Comparison of ENCODE assay signal across 9 mouse cellular contexts in genomic region chr17:45885461-45886336, GRCm38 (mm10).
DNase-seq lines count a peak whose midpoint lies in the region; ATAC-seq lines count a peak whose summit lies in the region.
"Had no signal": no experiment of that assay in that cellular context is flagged by ENCODE, and none has a peak within 500 bp of the region (broad histone marks: within the 10 kb centered on the region; RNA-seq: fewer than 3 reads in every experiment).

No protein-coding gene starts in this region.

- H3K4me3 ChIP-seq in forebrain, embryonic 10.5 days = no peak overlapping the region
- no peak overlapping the region for H3K4me3 ChIP-seq in forebrain, embryonic 13.5 days
- H3K4me3 ChIP-seq in heart, embryonic 15.5 days = no peak overlapping the region
- H3K4me3 ChIP-seq in lung, embryonic 16.5 days (ENCODE audit: low read length) = no peak overlapping the region
- H3K4me3 ChIP-seq: hindbrain, embryonic 15.5 days had no signal

- ATAC-seq in forebrain, embryonic 13.5 days = no peak
- no peak for ATAC-seq in heart, embryonic 15.5 days (replicated peaks; ENCODE audit: insufficient number of reproducible peaks, insufficient read depth, low FRiP score, low read depth)
- peak; percentile 44; the same call in 1 of the 2 replicates for ATAC-seq in lung, embryonic 16.5 days (ENCODE audit: low read depth)

- H3K9ac ChIP-seq in forebrain, embryonic 13.5 days = no peak overlapping the region
- 0 out of 2 replicates have a peak overlapping the region, but pooled peaks have one; percentile 1 for H3K9ac ChIP-seq in heart, embryonic 15.5 days
- H3K9ac ChIP-seq in lung, embryonic 16.5 days (ENCODE audit: low read length) = no peak overlapping the region
- H3K9ac ChIP-seq: hindbrain, embryonic 15.5 days had no signal

- peaks cover 72% of the 10 kb centered on the region for H3K27me3 ChIP-seq in forebrain, embryonic 10.5 days (ENCODE audit: poor library complexity, severe bottlenecking)
- H3K27me3 ChIP-seq in forebrain, embryonic 13.5 days = peaks cover 5% of the 10 kb centered on the region; the same call in 1 of the 2 replicates
- H3K27me3 ChIP-seq in heart, embryonic 15.5 days = peaks cover 17% of the 10 kb centered on the region; the same call in 1 of the 2 replicates
- H3K27me3 ChIP-seq in lung, embryonic 16.5 days (ENCODE audit: control insufficient read depth, insufficient read depth, low read depth, low read length) = no peaks in the 10 kb centered on the region
- H3K27me3 ChIP-seq: hindbrain, embryonic 15.5 days had no signal

- H3K4me1 ChIP-seq in forebrain, embryonic 10.5 days = peaks cover 35% of the 10 kb centered on the region
- H3K4me1 ChIP-seq in forebrain, embryonic 13.5 days = no peaks in the 10 kb centered on the region
- peaks cover 29% of the 10 kb centered on the region for H3K4me1 ChIP-seq in heart, embryonic 15.5 days (replicated peaks)
- peaks cover 24% of the 10 kb centered on the region for H3K4me1 ChIP-seq in lung, embryonic 16.5 days (replicated peaks; ENCODE audit: control insufficient read depth, insufficient read depth, low read length)

- no peak overlapping the region for H3K4me2 ChIP-seq in forebrain, embryonic 13.5 days
- H3K4me2 ChIP-seq in heart, embryonic 15.5 days = peak overlapping the region; percentile 41
- H3K4me2 ChIP-seq in lung, embryonic 16.5 days (ENCODE audit: low read depth, low read length) = 0 out of 2 replicates have a peak overlapping the region, but pooled peaks have one; percentile 5
- H3K4me2 ChIP-seq: hindbrain, embryonic 15.5 days had no signal

- DNase-seq in forebrain, embryonic 10.5 days (ENCODE audit: extremely low spot score, low spot score) = peak; percentile 17
- peak; percentile 90 to 91 for DNase-seq in kidney, postnatal 36 days
- no peak for DNase-seq in spleen, postnatal 10 days (ENCODE audit: low spot score in 2 of 2)
- DNase-seq in c-Kit-positive CD71-positive TER-119-positive erythroid progenitor cells, embryonic 14.5 days (ENCODE audit: low spot score) = no peak
- no peak for DNase-seq in cerebellum, adult 8-10 months

- H3K9me3 ChIP-seq in forebrain, embryonic 10.5 days = no peaks in the 10 kb centered on the region
- no peaks in the 10 kb centered on the region for H3K9me3 ChIP-seq in forebrain, embryonic 13.5 days (replicated peaks)
- no peaks in the 10 kb centered on the region for H3K9me3 ChIP-seq in heart, embryonic 15.5 days (replicated peaks)
- no peaks in the 10 kb centered on the region for H3K9me3 ChIP-seq in lung, embryonic 16.5 days (ENCODE audit: control insufficient read depth, low read length)
- H3K9me3 ChIP-seq: hindbrain, embryonic 15.5 days had no signal

- WGBS in forebrain, embryonic 10.5 days = 67% methylated on average over 24 of the region's 24 CpGs
- 74% methylated on average over 24 of the region's 24 CpGs for WGBS in forebrain, embryonic 13.5 days
- WGBS in heart, embryonic 15.5 days = 54% methylated on average over 24 of the region's 24 CpGs
- 34% methylated on average over 24 of the region's 24 CpGs for WGBS in lung, embryonic 16.5 days

- peak overlapping the region; percentile 75; the same call in 1 of the 2 replicates for H3K27ac ChIP-seq in forebrain, embryonic 10.5 days
- no peak overlapping the region for H3K27ac ChIP-seq in forebrain, embryonic 13.5 days
- peak overlapping the region; percentile 65 for H3K27ac ChIP-seq in heart, embryonic 15.5 days
- no peak overlapping the region for H3K27ac ChIP-seq in lung, embryonic 16.5 days (ENCODE audit: low read length)
- H3K27ac ChIP-seq: hindbrain, embryonic 15.5 days had no signal

- H3K36me3 ChIP-seq in forebrain, embryonic 10.5 days (replicated peaks) = no peaks in the 10 kb centered on the region
- no peaks in the 10 kb centered on the region for H3K36me3 ChIP-seq in forebrain, embryonic 13.5 days (ENCODE audit: poor library complexity, severe bottlenecking)
- H3K36me3 ChIP-seq in heart, embryonic 15.5 days = no peaks in the 10 kb centered on the region
- H3K36me3 ChIP-seq in lung, embryonic 16.5 days (ENCODE audit: control insufficient read depth, insufficient read depth, low read length) = no peaks in the 10 kb centered on the region
- H3K36me3 ChIP-seq: hindbrain, embryonic 15.5 days had no signal

Comparison
In these comparisons a context has a peak if more than half of its experiments do, and no peak if none do; other contexts are left out.
1. H3K27ac ChIP-seq: peak in forebrain, embryonic 10.5 days (single experiment) and heart, embryonic 15.5 days (single experiment); none in forebrain, embryonic 13.5 days (single experiment) and lung, embryonic 16.5 days (single experiment).
2. DNase-seq: peak in forebrain, embryonic 10.5 days (single experiment) and kidney, postnatal 36 days (2 of 2); none in spleen, postnatal 10 days (0 of 2), c-Kit-positive CD71-positive TER-119-positive erythroid progenitor cells, embryonic 14.5 days (single experiment) and cerebellum, adult 8-10 months (single experiment).